Mouse (Mus musculus) brain, embryonic 14.5 days (tissue): ENCODE measurements at regions not wholly inside any gene's neighbourhood (a gene's known extent, or its start where the extent isn't known, plus 50 kb on each side); places are given as distances from the start of the nearest gene placed in this dataset.

Experiments
- CTCF ChIP-seq: fragments of 200-500 bp; IDR thresholded peaks from 2 replicates; pipeline ENCODE4 v1.5.1; 2012; ENCODE audit warnings: inconsistent platforms, mild to moderate bottlenecking, moderate library complexity, borderline replicate concordance; ENCODE audit not compliant: insufficient read depth, insufficient read length; ENCODE audit errors: extremely low read depth
- POLR2A ChIP-seq: fragments of 200-500 bp; IDR thresholded peaks from 2 replicates; pipeline ENCODE4 v1.6.1; 2012; ENCODE audit warnings: mild to moderate bottlenecking, inconsistent platforms, borderline replicate concordance; ENCODE audit not compliant: poor library complexity, insufficient read depth, insufficient read length, severe bottlenecking; ENCODE audit errors: extremely low read depth

GRCm38 (mm10) chr2:3930650-3931049 is 86.9 kb upstream of the Frmd4a start:
- no peak for TF ChIP-seq POLR2A
- TF ChIP-seq CTCF, result no peak
